Mouse (Mus musculus): ENCODE data around the gene Ppp1ca. TPM values are rescaled to one million over a fixed set of nuclear protein-coding genes. Genes with fewer than 3 reads are reported as not detected.

Gene Ppp1ca
- 480 and 509 TPM in 2 replicates for total RNA-seq (2014; rRNA removed)
- polyA plus RNA-seq (2015; fragmentation: Nextera tagmentation; extraction: Ambion mirVana) = 551 and 589 TPM in 2 replicates

DNA sequence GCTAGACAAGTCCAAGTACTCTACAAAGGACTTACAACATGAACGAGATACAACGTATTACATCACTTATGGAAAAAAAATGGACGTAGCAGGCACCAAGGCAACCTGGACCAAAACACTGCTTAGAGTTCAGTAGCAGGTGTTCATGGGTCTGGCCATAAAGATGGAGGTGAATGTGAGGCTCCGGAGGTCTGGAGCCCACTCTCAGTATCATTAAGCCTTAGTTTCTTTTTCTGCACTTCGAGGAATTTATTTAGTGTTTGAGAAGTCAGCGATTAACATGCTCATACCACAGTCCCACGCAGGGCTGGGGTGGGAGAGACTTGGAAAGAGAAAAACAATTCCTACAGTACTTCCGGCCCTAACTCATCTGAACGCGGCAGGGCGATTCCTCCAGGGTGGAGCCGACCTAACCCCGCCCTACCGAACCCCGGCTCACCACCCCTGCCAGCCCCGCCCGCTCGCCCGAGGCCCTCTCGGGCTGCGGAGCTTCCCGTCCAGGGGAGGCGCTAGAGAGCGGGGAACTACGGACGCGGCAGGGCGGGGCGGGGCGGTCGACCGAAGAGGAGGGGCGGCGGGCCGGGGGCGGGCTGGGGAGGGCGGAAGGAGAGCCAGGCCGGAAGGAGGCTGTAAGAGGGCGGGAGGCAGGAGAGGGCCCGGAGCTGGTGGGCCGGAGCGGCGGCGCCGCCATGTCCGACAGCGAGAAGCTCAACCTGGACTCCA lies at the start of gene Ppp1ca:
TSS of gene Ppp1ca (plus strand) at position 538 of the 723 bp plus-strand sequence.
- peak within 1 kb of the TSS; percentile 95 for H3K9ac ChIP-seq
- H3K27ac ChIP-seq (ENCODE audit: low read depth, low read length) = peak within 1 kb of the TSS; percentile 94
- H3K27me3 ChIP-seq (ENCODE audit: insufficient read depth, low read length) = no peaks in the 10 kb centered on the region
- H3K36me3 ChIP-seq (ENCODE audit: insufficient read depth) = peaks cover 34% of the 10 kb centered on the region
- H3K4me3 ChIP-seq (ENCODE audit: low read depth, low read length) = peak within 1 kb of the TSS; percentile 95
- peak; percentile 93 for ATAC-seq
- TF ChIP-seq CTCF (IDR thresholded peaks at IDR 0.05; ENCODE audit: low read depth) = peak; percentile 81
- WGBS = 5% methylated on average over 42 of the region's 47 CpGs
- peak; percentile 93 for DNase-seq
- H3K4me2 ChIP-seq (ENCODE audit: low read depth) = peak within 1 kb of the TSS; percentile 88
- H3K4me1 ChIP-seq (ENCODE audit: insufficient read depth) = peaks cover 11% of the 10 kb centered on the region; the same call in 1 of the 2 replicates
- no peaks in the 10 kb centered on the region for H3K9me3 ChIP-seq (ENCODE audit: low read length)

- ATAC-seq = no peak
- WGBS = 88% methylated on average over 18 of the region's 18 CpGs
- no peak for TF ChIP-seq CTCF (IDR thresholded peaks at IDR 0.05; ENCODE audit: low read depth)
- Histone ChIP-seq H3K27ac (ENCODE audit: low read depth, low read length) (no peak overlapping the region), H3K4me2 (ENCODE audit: low read depth) (no peak overlapping the region), H3K9me3 (ENCODE audit: low read length) (no peaks in the 10 kb centered on the region), H3K27me3 (ENCODE audit: insufficient read depth, low read length) (no peaks in the 10 kb centered on the region), H3K9ac (no peak overlapping the region), H3K4me1 (ENCODE audit: insufficient read depth) (no peaks in the 10 kb centered on the region), H3K36me3 (ENCODE audit: insufficient read depth) (no peaks in the 10 kb centered on the region), H3K4me3 (ENCODE audit: low read depth, low read length) (no peak overlapping the region)
- DNase-seq = no peak
These were observed 49.3 kb upstream of the Ppp1ca start for GRCm38 (mm10) chr19:4142416-4143173.

DNA sequence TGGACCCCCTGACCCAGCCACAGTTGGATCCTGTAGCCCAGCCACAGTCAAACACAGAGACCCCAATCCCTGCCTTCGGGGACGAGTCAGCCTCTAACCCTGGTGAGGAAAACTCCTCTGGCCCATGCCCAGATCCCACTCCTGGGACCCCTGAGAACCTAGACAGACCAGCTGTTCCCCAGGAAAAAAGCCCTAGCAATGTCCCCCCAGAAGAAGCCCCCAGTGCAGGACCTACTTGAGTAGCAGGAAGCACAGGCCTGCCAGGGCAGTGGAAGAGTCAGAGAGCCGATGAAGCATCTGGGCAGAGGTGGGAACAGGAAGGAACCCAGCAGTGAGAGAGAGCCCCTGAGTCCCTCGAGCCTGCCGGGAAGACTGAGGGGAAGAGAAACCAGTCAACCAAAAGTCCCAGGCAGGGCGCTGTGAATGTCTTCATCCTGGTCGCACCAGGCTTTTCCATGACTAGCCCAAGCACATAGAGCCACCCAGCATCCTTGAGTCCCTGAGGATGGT lies 48.1 kb upstream of the Ppp1ca start, which contains the start of gene Cabp4:
TSS of gene Cabp4 (minus strand) at position 275 of the 510 bp plus-strand sequence.
- no peak for TF ChIP-seq CTCF (IDR thresholded peaks at IDR 0.05; ENCODE audit: low read depth)
- Histone ChIP-seq H3K36me3 (ENCODE audit: insufficient read depth) (no peaks in the 10 kb centered on the region), H3K9me3 (ENCODE audit: low read length) (no peaks in the 10 kb centered on the region), H3K9ac (no peak within 1 kb of the TSS), H3K4me3 (ENCODE audit: low read depth, low read length) (no peak within 1 kb of the TSS), H3K4me2 (ENCODE audit: low read depth) (no peak within 1 kb of the TSS), H3K27me3 (ENCODE audit: insufficient read depth, low read length) (no peaks in the 10 kb centered on the region), H3K4me1 (ENCODE audit: insufficient read depth) (peaks cover 1% of the 10 kb centered on the region; the same call in 1 of the 2 replicates), H3K27ac (ENCODE audit: low read depth, low read length) (no peak within 1 kb of the TSS)
- ATAC-seq (no peak), DNase-seq (no peak)
- WGBS = 85% methylated on average over 7 of the region's 7 CpGs

GRCm38 (mm10) chr19:4144550-4145498 lies 47.0 kb upstream of the Ppp1ca start:
- Histone ChIP-seq H3K9ac (no peak overlapping the region), H3K4me1 (ENCODE audit: insufficient read depth) (peaks cover 8% of the 10 kb centered on the region; the same call in 1 of the 2 replicates), H3K4me2 (ENCODE audit: low read depth) (no peak overlapping the region), H3K36me3 (ENCODE audit: insufficient read depth) (no peaks in the 10 kb centered on the region), H3K9me3 (ENCODE audit: low read length) (no peaks in the 10 kb centered on the region), H3K27me3 (ENCODE audit: insufficient read depth, low read length) (no peaks in the 10 kb centered on the region), H3K4me3 (ENCODE audit: low read depth, low read length) (no peak overlapping the region), H3K27ac (ENCODE audit: low read depth, low read length) (no peak overlapping the region)
- ATAC-seq (no peak), DNase-seq (no peak)
- 83% methylated on average over 16 of the region's 16 CpGs for WGBS
- no peak for TF ChIP-seq CTCF (IDR thresholded peaks at IDR 0.05; ENCODE audit: low read depth)

GRCm38 (mm10) chr19:4145936-4146335 lies 45.9 kb upstream of the Ppp1ca start:
- Histone ChIP-seq H3K27ac (ENCODE audit: low read depth, low read length) (no peak overlapping the region), H3K4me1 (ENCODE audit: insufficient read depth) (peaks cover 8% of the 10 kb centered on the region; the same call in 1 of the 2 replicates), H3K4me2 (ENCODE audit: low read depth) (no peak overlapping the region), H3K4me3 (ENCODE audit: low read depth, low read length) (no peak overlapping the region), H3K9me3 (ENCODE audit: low read length) (no peaks in the 10 kb centered on the region), H3K9ac (no peak overlapping the region), H3K27me3 (ENCODE audit: insufficient read depth, low read length) (no peaks in the 10 kb centered on the region), H3K36me3 (ENCODE audit: insufficient read depth) (peaks cover 9% of the 10 kb centered on the region; the same call in 1 of the 2 replicates)
- WGBS = 83% methylated on average over 5 of the region's 5 CpGs
- DNase-seq (no peak), ATAC-seq (no peak)
- no peak for TF ChIP-seq CTCF (IDR thresholded peaks at IDR 0.05; ENCODE audit: low read depth)

DNA sequence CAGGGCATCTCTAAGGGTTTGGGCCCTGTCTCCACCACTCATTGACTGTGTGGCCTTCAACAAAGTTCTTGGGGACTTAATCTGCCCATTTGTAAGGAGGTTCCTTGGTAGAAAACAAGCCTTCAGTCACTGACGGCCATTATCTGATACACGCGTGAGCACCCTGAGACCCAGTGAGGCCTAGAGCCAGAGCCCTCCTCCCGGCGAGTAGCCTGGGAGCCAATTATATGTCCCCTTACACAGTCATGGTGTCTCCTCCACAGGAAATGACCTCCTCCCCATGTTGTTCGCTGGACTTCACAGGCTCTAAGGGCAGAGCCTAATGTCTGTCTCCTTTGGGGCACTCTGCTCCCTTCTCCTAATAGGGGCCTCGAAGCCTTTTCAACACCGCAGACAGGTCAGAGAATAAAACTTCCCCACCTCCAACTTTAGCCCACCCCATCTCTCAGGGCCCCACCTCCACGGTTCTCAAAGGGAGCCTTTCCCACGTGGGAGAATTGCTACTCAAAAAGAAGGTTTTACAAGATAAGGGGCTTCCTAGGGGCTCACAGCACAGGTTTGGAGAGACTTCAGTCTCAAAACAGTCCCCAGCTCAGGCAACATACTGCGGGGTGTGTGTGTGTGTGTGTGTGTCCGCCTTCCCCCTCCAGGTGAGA lies 45.4 kb upstream of the Ppp1ca start:
- ATAC-seq (no peak), DNase-seq (no peak)
- WGBS = 63% methylated on average over 12 of the region's 12 CpGs
- H3K4me3 ChIP-seq (ENCODE audit: low read depth, low read length) = no peak overlapping the region
- H3K36me3 ChIP-seq (ENCODE audit: insufficient read depth) = peaks cover 10% of the 10 kb centered on the region; the same call in 1 of the 2 replicates
- H3K27ac ChIP-seq (ENCODE audit: low read depth, low read length) = no peak overlapping the region
- H3K9ac ChIP-seq = no peak overlapping the region
- H3K27me3 ChIP-seq (ENCODE audit: insufficient read depth, low read length) = no peaks in the 10 kb centered on the region
- H3K4me2 ChIP-seq (ENCODE audit: low read depth) = no peak overlapping the region
- peaks cover 8% of the 10 kb centered on the region; the same call in 1 of the 2 replicates for H3K4me1 ChIP-seq (ENCODE audit: insufficient read depth)
- TF ChIP-seq CTCF (IDR thresholded peaks at IDR 0.05; ENCODE audit: low read depth) = no peak
- H3K9me3 ChIP-seq (ENCODE audit: low read length) = no peaks in the 10 kb centered on the region

All from forebrain, postnatal 0 days (tissue).